Mouse (Mus musculus) intestine, embryonic 14.5 days (tissue): Measurements from ENCODE around the gene Ralgds. TPM values are rescaled to one million over a fixed set of nuclear protein-coding genes. Genes with fewer than 3 reads are reported as not detected.
A peak's percentile ranks its signal among the peaks of the same experiment; 100 is the strongest.

Experiments used
- ATAC-seq: fragments of 200-750 bp; cut with Nextera tagmentation; replicated peaks from 2 replicates; pipeline ENCODE4 v1.8.0; 2017; ENCODE audit warnings: low read depth, moderate number of reproducible peaks, moderate TSS enrichment, moderate library complexity; ENCODE audit not compliant: low FRiP score, low TSS enrichment
- DNase-seq: peaks from one replicate; pipeline ENCODE4 v3.0.0-alpha.2; 2018; ENCODE audit warnings: low spot score
- H3K27ac ChIP-seq: fragments of 300-500 bp; sonication (generic); 2 replicates; pipeline ENCODE4 v1.5.1; 2014; ENCODE audit warnings: low read depth, mild to moderate bottlenecking, control low read depth
- H3K27me3 ChIP-seq: fragments of 300-500 bp; sonication (generic); replicated peaks from 2 replicates; pipeline ENCODE4 v1.6.1; 2014; ENCODE audit warnings: low read length, control low read depth; ENCODE audit not compliant: control insufficient read depth, insufficient read depth
- H3K36me3 ChIP-seq: fragments of 300-500 bp; sonication (generic); 2 replicates; pipeline ENCODE4 v1.6.1; 2014; ENCODE audit warnings: low read length, control low read depth; ENCODE audit not compliant: control insufficient read depth, insufficient read depth
- H3K4me1 ChIP-seq: fragments of 300-500 bp; sonication (generic); replicated peaks from 2 replicates; pipeline ENCODE4 v1.6.1; 2014; ENCODE audit warnings: low read length, control low read depth, mixed read lengths; ENCODE audit not compliant: control insufficient read depth, insufficient read depth
- H3K4me2 ChIP-seq: fragments of 300-500 bp; sonication (generic); 2 replicates; pipeline ENCODE4 v1.6.1; 2014; ENCODE audit warnings: low read length
- H3K4me3 ChIP-seq: fragments of 300-500 bp; sonication (generic); 2 replicates; pipeline ENCODE4 v1.5.1; 2014; ENCODE audit warnings: low read depth, low read length, control low read depth, mixed read lengths
- H3K9ac ChIP-seq: fragments of 300-500 bp; sonication (generic); 2 replicates; pipeline ENCODE4 v1.6.1; 2014; ENCODE audit warnings: mild to moderate bottlenecking, low read length
- H3K9me3 ChIP-seq: fragments of 300-500 bp; sonication (generic); 2 replicates; pipeline ENCODE4 v1.6.1; 2016; ENCODE audit warnings: low read length, control low read depth; ENCODE audit not compliant: control insufficient read depth
- WGBS: fragments of 180-500 bp; shearing (Covaris S2); extraction: QIAGEN DNeasy Blood & Tissue Kit; methylation state at CpG from one replicate; pipeline ENCODE4 v1.1.7; 2014; 5-methylcytosine and 5-hydroxymethylcytosine counted together
- polyA plus RNA-seq: library from polyadenylated mRNA; unstranded; fragments of >200 nt; fragmentation: Nextera tagmentation; extraction: Ambion mirVana; gene quantifications from 2 replicates; pipeline ENCODE4 v1.2.1, GENCODE M21; 2014

Ralgds gene
- polyA plus RNA-seq, 1 experiment from 2014 or later = 40.6 TPM

- no peak for ATAC-seq
These were observed 11.5 kb downstream of the Ralgds start for GRCm38 (mm10) chr2:28524406-28524805.

GRCm38 (mm10) chr2:28525219-28525942 is 12.5 kb downstream of the Ralgds start:
- Histone ChIP-seq H3K9ac (no peak overlapping the region), H3K4me1 (peaks cover 31% of the 10 kb centered on the region), H3K27me3 (no peaks in the 10 kb centered on the region), H3K4me2 (peak overlapping the region; percentile 22), H3K36me3 (no peaks in the 10 kb centered on the region), H3K27ac (peak overlapping the region; percentile 80), H3K9me3 (no peaks in the 10 kb centered on the region), H3K4me3 (no peak overlapping the region)
- WGBS = 14% methylated on average over 11 of the region's 11 CpGs
- ATAC-seq = peak; percentile 89
- no peak for DNase-seq

More at GRCm38 (mm10) chr2:28524406-28524805, 11.5 kb downstream of the Ralgds start:
- Histone ChIP-seq H3K4me2 (no peak overlapping the region), H3K4me1 (peaks cover 31% of the 10 kb centered on the region), H3K27ac (no peak overlapping the region), H3K9ac (no peak overlapping the region), H3K36me3 (no peaks in the 10 kb centered on the region), H3K9me3 (no peaks in the 10 kb centered on the region), H3K4me3 (no peak overlapping the region), H3K27me3 (no peaks in the 10 kb centered on the region)
- 83% methylated on average over 10 of the region's 10 CpGs for WGBS
- DNase-seq = no peak

GRCm38 (mm10) chr2:28525943-28526876 is 13.3 kb downstream of the Ralgds start:
- H3K4me2 ChIP-seq = peak overlapping the region; percentile 22
- no peaks in the 10 kb centered on the region for H3K9me3 ChIP-seq
- peak; percentile 74 for DNase-seq
- peaks cover 31% of the 10 kb centered on the region for H3K4me1 ChIP-seq
- H3K9ac ChIP-seq = no peak overlapping the region
- 24% methylated on average over 12 of the region's 12 CpGs for WGBS
- H3K27ac ChIP-seq = peak overlapping the region; percentile 80
- H3K36me3 ChIP-seq = no peaks in the 10 kb centered on the region
- H3K27me3 ChIP-seq = no peaks in the 10 kb centered on the region
- ATAC-seq = no peak; the same call in 1 of the 2 replicates
- no peak overlapping the region for H3K4me3 ChIP-seq

- Histone ChIP-seq H3K4me2 (no peak overlapping the region), H3K9me3 (no peaks in the 10 kb centered on the region), H3K36me3 (no peaks in the 10 kb centered on the region), H3K4me3 (no peak overlapping the region), H3K4me1 (peaks cover 37% of the 10 kb centered on the region), H3K27ac (no peak overlapping the region), H3K9ac (no peak overlapping the region), H3K27me3 (no peaks in the 10 kb centered on the region)
- ATAC-seq (no peak), DNase-seq (no peak)
- 88% methylated on average over 20 of the region's 20 CpGs for WGBS
These were observed 14.8 kb downstream of the Ralgds start for GRCm38 (mm10) chr2:28527436-28528353.

GRCm38 (mm10) chr2:28528354-28528730 is 15.4 kb downstream of the Ralgds start:
- Histone ChIP-seq H3K4me3 (no peak overlapping the region), H3K4me2 (no peak overlapping the region), H3K4me1 (peaks cover 41% of the 10 kb centered on the region), H3K27me3 (no peaks in the 10 kb centered on the region), H3K36me3 (no peaks in the 10 kb centered on the region), H3K9ac (no peak overlapping the region), H3K9me3 (no peaks in the 10 kb centered on the region), H3K27ac (no peak overlapping the region)
- 92% methylated on average over 7 of the region's 7 CpGs for WGBS
- ATAC-seq (no peak), DNase-seq (no peak)

- no peak overlapping the region for H3K27ac ChIP-seq
- no peaks in the 10 kb centered on the region for H3K36me3 ChIP-seq
- DNase-seq = no peak
- no peak for ATAC-seq
- H3K27me3 ChIP-seq = no peaks in the 10 kb centered on the region
- H3K9ac ChIP-seq = no peak overlapping the region
- no peaks in the 10 kb centered on the region for H3K9me3 ChIP-seq
- peaks cover 43% of the 10 kb centered on the region for H3K4me1 ChIP-seq
- WGBS = 83% methylated on average over 4 of the region's 4 CpGs
- no peak overlapping the region for H3K4me3 ChIP-seq
- H3K4me2 ChIP-seq = no peak overlapping the region
These were observed 16.9 kb downstream of the Ralgds start for GRCm38 (mm10) chr2:28529856-28530255.

GRCm38 (mm10) chr2:28530311-28530710 is 17.4 kb downstream of the Ralgds start:
- no peak overlapping the region for H3K4me3 ChIP-seq
- ATAC-seq (no peak), DNase-seq (no peak)
- no peak overlapping the region for H3K27ac ChIP-seq
- H3K27me3 ChIP-seq = no peaks in the 10 kb centered on the region
- H3K4me2 ChIP-seq = no peak overlapping the region
- no peaks in the 10 kb centered on the region for H3K36me3 ChIP-seq
- 63% methylated on average over 7 of the region's 7 CpGs for WGBS
- H3K9me3 ChIP-seq = no peaks in the 10 kb centered on the region
- no peak overlapping the region for H3K9ac ChIP-seq
- peaks cover 42% of the 10 kb centered on the region for H3K4me1 ChIP-seq
